Mouse (Mus musculus) myocyte (in vitro differentiated cells): ENCODE measurements at regions not wholly inside any gene's neighbourhood (a gene's known extent, or its start where the extent isn't known, plus 50 kb on each side); places are given as distances from the start of the nearest gene placed in this dataset.

Experiments
- H3K27me3 ChIP-seq: one replicate; pipeline ENCODE4 v1.6.1; 2011; ENCODE audit not compliant: control insufficient read depth, insufficient read depth, insufficient read length
- H3K36me3 ChIP-seq: one replicate; pipeline ENCODE4 v1.6.1; 2011; ENCODE audit not compliant: control insufficient read depth, insufficient read depth
- H3K4me2 ChIP-seq: one replicate; pipeline ENCODE4 v1.6.1; 2011; ENCODE audit warnings: low read depth, control low read depth
- H3K4me3 ChIP-seq: one replicate; pipeline ENCODE4 v1.5.1; 2011; ENCODE audit warnings: mild to moderate bottlenecking, control low read depth, moderate library complexity
- H3K79me2 ChIP-seq: one replicate; pipeline ENCODE4 v1.6.1; 2011; ENCODE audit not compliant: control insufficient read depth, insufficient read depth
- H3ac ChIP-seq: one replicate; pipeline ENCODE4 v1.6.1; 2011; ENCODE audit not compliant: control insufficient read depth, insufficient read length
- CEBPB ChIP-seq: IDR thresholded peaks from 2 replicates; pipeline ENCODE4 v1.6.1; 2011; ENCODE audit warnings: mild to moderate bottlenecking, moderate library complexity; ENCODE audit not compliant: poor library complexity, insufficient read depth, severe bottlenecking
- E2F4 ChIP-seq: IDR thresholded peaks from one replicate; pipeline ENCODE4 v1.6.1; 2011; ENCODE audit warnings: mild to moderate bottlenecking, control low read depth, moderate library complexity; ENCODE audit not compliant: insufficient read depth
- MAX ChIP-seq: IDR thresholded peaks from one replicate; pipeline ENCODE4 v1.6.1; 2011; ENCODE audit warnings: low read depth, mild to moderate bottlenecking, control low read depth
- MYOD1 ChIP-seq, 3 experiments: IDR thresholded peaks; one replicate each; pipeline ENCODE4 v1.6.1; 2011; ENCODE audit warnings: control low read depth in 2 of 3, low read depth in 2 of 3, mild to moderate bottlenecking in 2 of 3, moderate library complexity in 1 of 3; ENCODE audit not compliant: insufficient read length in 2 of 3, control insufficient read depth in 1 of 3
- MYOG ChIP-seq, 3 experiments: IDR thresholded peaks; one replicate each; pipeline ENCODE4 v1.6.1; 2011; ENCODE audit warnings: control low read depth in 2 of 3, low read depth in 2 of 3, mild to moderate bottlenecking in 2 of 3; ENCODE audit not compliant: insufficient read length in 2 of 3, control insufficient read depth in 1 of 3, insufficient read depth in 1 of 3
- POLR2A ChIP-seq: IDR thresholded peaks from one replicate; pipeline ENCODE4 v1.6.1; 2011; ENCODE audit warnings: low read depth, mild to moderate bottlenecking, control low read depth, moderate library complexity; ENCODE audit not compliant: insufficient read length
- POLR2AphosphoS2 ChIP-seq: IDR thresholded peaks from one replicate; pipeline ENCODE4 v1.6.1; 2011; ENCODE audit warnings: low read depth, control low read depth; ENCODE audit not compliant: insufficient read length
- REST ChIP-seq: IDR thresholded peaks from one replicate; pipeline ENCODE4 v1.6.1; 2011; ENCODE audit warnings: mild to moderate bottlenecking, control low read depth, moderate library complexity; ENCODE audit not compliant: insufficient read depth, insufficient read length
- SRF ChIP-seq: IDR thresholded peaks from one replicate; pipeline ENCODE4 v1.6.1; 2011; ENCODE audit warnings: low read depth; ENCODE audit not compliant: control insufficient read depth, insufficient read length
- TCF12 ChIP-seq: IDR thresholded peaks from one replicate; pipeline ENCODE4 v1.6.1; 2011; ENCODE audit warnings: mild to moderate bottlenecking, control low read depth; ENCODE audit not compliant: poor library complexity, insufficient read depth, severe bottlenecking
- TCF3 ChIP-seq: IDR thresholded peaks from one replicate; pipeline ENCODE4 v1.6.1; 2011; ENCODE audit warnings: low read depth, control low read depth; ENCODE audit not compliant: insufficient read length
- USF1 ChIP-seq: IDR thresholded peaks from one replicate; pipeline ENCODE4 v1.6.1; 2011; ENCODE audit warnings: low read depth, mild to moderate bottlenecking, control low read depth, moderate library complexity

DNA sequence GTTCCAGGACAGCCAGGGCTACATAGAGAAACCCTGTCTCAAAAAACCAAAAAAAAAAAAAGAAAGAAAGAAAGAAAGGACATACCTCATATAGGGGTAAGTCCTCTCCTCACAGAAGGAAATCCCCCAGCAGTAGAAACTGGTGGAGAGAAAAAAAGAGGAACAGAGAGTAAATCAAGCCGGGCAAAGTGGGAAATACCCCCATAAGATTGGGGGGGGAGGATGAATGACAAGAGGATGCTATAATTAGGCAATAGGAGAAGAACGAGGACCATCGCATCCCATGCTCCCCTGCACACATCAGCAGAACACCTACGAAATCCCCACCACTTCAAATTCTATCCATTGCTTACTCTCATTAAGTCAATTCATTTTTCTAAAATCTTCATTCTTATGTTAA lies 211.1 kb upstream of the Jarid2 start:
- Histone ChIP-seq H3K4me3 (no peak overlapping the region), H3ac (no peak overlapping the region), H3K79me2 (no peaks in the 10 kb centered on the region), H3K4me2 (no peak overlapping the region), H3K27me3 (no peaks in the 10 kb centered on the region), H3K36me3 (no peaks in the 10 kb centered on the region)
- TF ChIP-seq E2F4: no peak
- no peak for TF ChIP-seq TCF3
- no peak for TF ChIP-seq MYOD1 (IDR thresholded peaks at IDR 0.05; ENCODE audit: control insufficient read depth in 1 of 3, insufficient read length in 2 of 3, low read depth in 2 of 3)
- TF ChIP-seq POLR2AphosphoS2: no peak
- TF ChIP-seq TCF12: no peak
- no peak for TF ChIP-seq USF1
- TF ChIP-seq SRF: no peak
- TF ChIP-seq MAX: no peak
- no peak for TF ChIP-seq REST
- no peak for TF ChIP-seq CEBPB
- TF ChIP-seq POLR2A: no peak
- TF ChIP-seq MYOG (IDR thresholded peaks at IDR 0.05; ENCODE audit: control insufficient read depth in 1 of 3, insufficient read depth in 1 of 3, insufficient read length in 2 of 3, low read depth in 2 of 3): no peak

DNA sequence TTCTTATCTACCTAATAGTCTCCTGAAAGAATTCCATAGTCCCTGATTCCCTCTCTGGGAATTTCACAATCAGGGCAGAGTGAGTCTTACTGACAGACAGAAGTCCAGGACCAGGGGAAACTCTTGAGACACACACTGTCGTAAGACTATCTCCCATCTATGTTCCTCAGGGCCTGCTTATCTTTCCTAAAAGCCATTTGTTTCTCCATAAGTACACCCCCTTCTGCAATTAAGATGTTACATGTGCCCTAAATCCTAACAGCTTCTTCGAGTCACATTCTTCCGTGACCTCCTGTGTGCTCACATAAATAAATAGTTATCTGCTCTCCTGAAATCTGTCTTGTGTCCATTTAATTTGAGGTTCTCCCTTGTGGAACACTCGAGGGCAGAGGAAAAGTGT lies 205.8 kb upstream of the Jarid2 start:
- no peaks in the 10 kb centered on the region for H3K36me3 ChIP-seq
- no peak overlapping the region for H3K4me3 ChIP-seq
- H3K4me2 ChIP-seq: no peak overlapping the region
- H3K27me3 ChIP-seq: no peaks in the 10 kb centered on the region
- no peak overlapping the region for H3ac ChIP-seq
- no peak for TF ChIP-seq MYOG (IDR thresholded peaks at IDR 0.05; ENCODE audit: control insufficient read depth in 1 of 3, insufficient read depth in 1 of 3, insufficient read length in 2 of 3, low read depth in 2 of 3)
- no peak for TF ChIP-seq CEBPB
- no peak for TF ChIP-seq SRF
- no peak for TF ChIP-seq REST
- no peak for TF ChIP-seq TCF12
- no peak for TF ChIP-seq POLR2A
- TF ChIP-seq TCF3: no peak
- TF ChIP-seq MYOD1 (IDR thresholded peaks at IDR 0.05; ENCODE audit: control insufficient read depth in 1 of 3, insufficient read length in 2 of 3, low read depth in 2 of 3): no peak
- TF ChIP-seq MAX: no peak
- no peak for TF ChIP-seq E2F4
- no peak for TF ChIP-seq USF1
- H3K79me2 ChIP-seq: no peaks in the 10 kb centered on the region

DNA sequence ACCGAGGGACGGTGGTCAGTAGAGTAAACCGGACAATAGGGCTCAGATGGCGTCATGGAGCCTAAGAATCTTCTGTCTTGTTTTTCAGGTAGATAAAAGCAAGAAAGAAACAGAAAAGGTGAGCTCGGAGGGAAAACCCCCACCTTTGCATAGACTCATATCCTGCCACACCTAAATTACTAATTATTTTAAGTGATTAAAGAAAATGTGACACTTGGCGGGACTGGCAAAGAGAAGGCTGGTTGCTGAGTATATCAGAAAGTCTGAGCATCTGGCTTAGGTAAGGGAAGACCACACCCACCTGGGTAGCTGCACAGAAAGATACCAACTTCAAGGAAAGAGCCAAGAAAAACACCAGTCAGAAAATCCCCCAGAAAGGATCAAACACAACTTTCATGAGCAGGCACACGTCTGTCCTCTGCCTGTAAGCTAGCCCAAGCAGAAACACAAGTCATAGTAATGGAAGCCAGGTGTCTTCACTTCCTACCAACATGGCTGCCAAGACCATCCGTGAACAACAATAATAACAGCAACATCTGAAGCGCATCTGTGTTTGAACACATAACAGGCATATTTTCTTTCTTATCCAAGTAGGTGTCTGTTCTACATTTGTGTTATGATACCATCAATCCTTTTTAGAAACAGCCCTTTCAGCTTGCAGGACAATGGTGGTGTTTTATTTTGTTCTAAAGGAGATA lies 198.3 kb upstream of the Jarid2 start:
- TF ChIP-seq MYOG (IDR thresholded peaks at IDR 0.05; ENCODE audit: control insufficient read depth in 1 of 3, insufficient read depth in 1 of 3, insufficient read length in 2 of 3, low read depth in 2 of 3): no peak
- TF ChIP-seq E2F4: no peak
- no peak for TF ChIP-seq MAX
- no peak overlapping the region for H3K4me3 ChIP-seq
- H3K36me3 ChIP-seq: no peaks in the 10 kb centered on the region
- H3K27me3 ChIP-seq: no peaks in the 10 kb centered on the region
- no peak overlapping the region for H3ac ChIP-seq
- H3K4me2 ChIP-seq: no peak overlapping the region
- H3K79me2 ChIP-seq: no peaks in the 10 kb centered on the region

DNA sequence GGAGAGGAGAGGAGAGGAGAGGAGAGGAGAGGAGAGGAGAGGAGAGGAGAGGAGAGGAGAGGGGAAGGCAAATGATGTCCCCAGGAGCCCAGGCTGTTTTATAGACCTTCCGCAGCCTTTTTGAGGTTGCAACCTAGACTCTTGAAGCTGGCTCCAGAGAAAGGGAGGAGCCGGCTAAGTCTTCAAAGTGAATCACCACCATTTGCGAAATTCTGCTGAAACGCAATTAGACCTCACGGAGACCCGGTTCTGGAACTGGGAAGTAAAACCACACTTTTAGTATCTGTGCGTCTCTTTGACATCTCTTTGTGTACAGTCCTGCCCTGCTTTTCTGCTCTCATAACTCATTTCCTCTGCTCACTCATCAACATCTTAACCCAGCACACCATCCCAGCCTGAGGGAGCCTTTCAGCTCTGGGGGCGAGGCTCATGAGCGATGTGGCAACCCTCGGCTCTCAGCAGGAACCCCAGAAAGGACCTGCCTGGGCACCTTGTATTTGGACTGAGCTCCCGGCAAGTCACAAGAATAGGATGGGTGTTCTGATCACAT lies 196.6 kb upstream of the Jarid2 start:
- Histone ChIP-seq H3K79me2 (no peaks in the 10 kb centered on the region), H3K27me3 (no peaks in the 10 kb centered on the region), H3K36me3 (no peaks in the 10 kb centered on the region), H3ac (no peak overlapping the region), H3K4me2 (no peak overlapping the region), H3K4me3 (no peak overlapping the region)
- no peak for TF ChIP-seq MYOG (IDR thresholded peaks at IDR 0.05; ENCODE audit: control insufficient read depth in 1 of 3, insufficient read depth in 1 of 3, insufficient read length in 2 of 3, low read depth in 2 of 3)

DNA sequence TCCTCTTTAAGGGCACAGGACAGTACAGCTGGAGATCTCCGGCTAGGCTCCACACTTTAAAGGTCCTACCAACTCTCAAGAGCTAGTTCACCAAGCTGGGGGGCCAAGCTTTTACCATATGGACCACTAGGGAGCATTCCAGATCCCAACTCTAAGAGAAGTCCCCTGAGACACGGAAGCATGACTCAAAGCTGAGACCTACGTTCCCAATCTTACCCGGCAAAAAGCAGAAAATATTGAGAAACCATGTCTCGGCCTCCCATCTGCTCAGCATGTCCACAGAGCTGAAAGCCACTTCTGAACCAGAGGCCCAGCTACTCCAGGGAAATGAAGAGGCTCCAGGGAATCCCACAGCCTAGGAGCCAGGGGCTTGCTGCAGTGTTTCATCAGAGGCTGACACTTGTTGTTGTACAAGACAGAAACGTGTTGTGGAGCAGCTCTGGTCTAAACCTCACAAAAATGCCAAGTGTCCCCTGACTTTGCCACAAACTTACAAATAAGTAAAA lies 194.6 kb upstream of the Jarid2 start:
- Histone ChIP-seq H3ac (no peak overlapping the region), H3K79me2 (no peaks in the 10 kb centered on the region), H3K27me3 (no peaks in the 10 kb centered on the region), H3K4me3 (no peak overlapping the region), H3K4me2 (no peak overlapping the region), H3K36me3 (no peaks in the 10 kb centered on the region)
- TF ChIP-seq TCF3 (no peak), MAX (no peak), USF1 (no peak), E2F4 (no peak), POLR2A (no peak), POLR2AphosphoS2 (no peak), REST (no peak), MYOD1 (IDR thresholded peaks at IDR 0.05; ENCODE audit: control insufficient read depth in 1 of 3, insufficient read length in 2 of 3, low read depth in 2 of 3) (no peak), TCF12 (no peak), MYOG (IDR thresholded peaks at IDR 0.05; ENCODE audit: control insufficient read depth in 1 of 3, insufficient read depth in 1 of 3, insufficient read length in 2 of 3, low read depth in 2 of 3) (no peak), SRF (no peak), CEBPB (no peak)
